Mouse (Mus musculus) olfactory bulb, adult 2 months (tissue): Measurements from ENCODE around the gene Nrp1.

Experiments
- CTCF ChIP-seq: fragments of 200-500 bp; IDR thresholded peaks from 2 replicates; pipeline ENCODE4 v1.5.1; 2012; ENCODE audit warnings: low read depth, mild to moderate bottlenecking, low read length, moderate library complexity; ENCODE audit not compliant: insufficient read depth
- POLR2A ChIP-seq: fragments of 200-500 bp; IDR thresholded peaks from 2 replicates; pipeline ENCODE4 v1.6.1; 2012; ENCODE audit warnings: mild to moderate bottlenecking, low read depth, low read length, moderate library complexity; ENCODE audit not compliant: insufficient read depth

- no peak for TF ChIP-seq CTCF
- no peak for TF ChIP-seq POLR2A
Measured at GRCm38 (mm10) chr8:128486043-128486442, 127.6 kb downstream of the Nrp1 start.
